Mouse (Mus musculus) kidney, postnatal 0 days (tissue): ENCODE measurements around the gene Ssh3. TPM values are rescaled to one million over a fixed set of nuclear protein-coding genes. Genes with fewer than 3 reads are reported as not detected.

Experiments used
- ATAC-seq: fragments of 200-750 bp; cut with Nextera tagmentation; replicated peaks from 2 replicates; pipeline ENCODE4 v1.8.0; 2017; ENCODE audit warnings: low read depth, moderate number of reproducible peaks, moderate TSS enrichment, moderate library complexity; ENCODE audit not compliant: low FRiP score
- DNase-seq: peaks from one replicate; pipeline ENCODE4 v3.0.0-alpha.2; 2016; ENCODE audit warnings: low spot score
- H3K27ac ChIP-seq: fragments of 300-500 bp; sonication (generic); 2 replicates; pipeline ENCODE4 v1.5.1; 2014; ENCODE audit warnings: mild to moderate bottlenecking
- H3K27me3 ChIP-seq: fragments of 300-500 bp; sonication (generic); 2 replicates; pipeline ENCODE4 v1.6.1; 2014; ENCODE audit warnings: low read length, mixed read lengths; ENCODE audit not compliant: insufficient read depth
- H3K36me3 ChIP-seq: fragments of 300-500 bp; sonication (generic); 2 replicates; pipeline ENCODE4 v1.6.1; 2014; ENCODE audit warnings: low read length, mixed read lengths; ENCODE audit not compliant: insufficient read depth
- H3K4me1 ChIP-seq: fragments of 300-500 bp; sonication (generic); replicated peaks from 2 replicates; pipeline ENCODE4 v1.6.1; 2014; ENCODE audit warnings: antibody characterized with exemption, low read length, mixed read lengths; ENCODE audit not compliant: insufficient read depth
- H3K4me2 ChIP-seq: fragments of 300-500 bp; sonication (generic); 2 replicates; pipeline ENCODE4 v1.6.1; 2014; ENCODE audit warnings: mild to moderate bottlenecking, low read length, moderate library complexity, mixed read lengths
- H3K4me3 ChIP-seq: fragments of 300-500 bp; sonication (generic); replicated peaks from 2 replicates; pipeline ENCODE4 v1.5.1; 2014; ENCODE audit warnings: low read depth, low read length
- H3K9ac ChIP-seq: fragments of 300-500 bp; sonication (generic); 2 replicates; pipeline ENCODE4 v1.6.1; 2014; ENCODE audit warnings: low read depth, low read length
- H3K9me3 ChIP-seq: fragments of 300-500 bp; sonication (generic); replicated peaks from 2 replicates; pipeline ENCODE4 v1.6.1; 2016; ENCODE audit warnings: low read length, inconsistent platforms, mixed read lengths
- CTCF ChIP-seq: IDR thresholded peaks from 2 replicates; pipeline ENCODE4 v1.5.1; 2016; ENCODE audit warnings: antibody characterized with exemption, low read depth, mild to moderate bottlenecking, moderate library complexity
- WGBS: fragments of 180-500 bp; shearing (Covaris S2); extraction: QIAGEN DNeasy Blood & Tissue Kit; methylation state at CpG from one replicate; pipeline ENCODE4 v1.1.7; 2014; 5-methylcytosine and 5-hydroxymethylcytosine counted together
- microRNA-seq: library from miRNA; unstranded; fragments of <30 nt; microRNA quantifications from one replicate; pipeline ENCODE4, GENCODE M21; 2016
- polyA plus RNA-seq: library from polyadenylated mRNA; unstranded; fragments of >200 nt; fragmentation: Nextera tagmentation; extraction: Ambion mirVana; gene quantifications from 2 replicates; pipeline ENCODE4 v1.2.1, GENCODE M21; 2015

Ssh3 gene
- polyA plus RNA-seq, 1 experiment from 2014 or later, result 15.6 TPM

GRCm38 (mm10) chr19:4214071-4214770, 54.8 kb downstream of the Ssh3 start, which contains the start of the genes Clcf1 and AC109138.7:
Clcf1 (plus strand) TSS chr19:4214238.
AC109138.7 (plus strand) TSS chr19:4214357.
- ATAC-seq, result peak; percentile 58
- Histone ChIP-seq H3K36me3 (no peaks in the 10 kb centered on the region), H3K4me2 (peak within 1 kb of the TSS; percentile 95), H3K4me1 (peaks cover 31% of the 10 kb centered on the region), H3K9ac (peak within 1 kb of the TSS; percentile 98), H3K9me3 (no peaks in the 10 kb centered on the region), H3K27ac (peak within 1 kb of the TSS; percentile 97), H3K4me3 (peak within 1 kb of the TSS; percentile 91), H3K27me3 (no peaks in the 10 kb centered on the region)
- WGBS, result under 1% methylated on average over 48 of the region's 49 CpGs
- TF ChIP-seq CTCF, result no peak
- peak; percentile 58 for DNase-seq

DNA sequence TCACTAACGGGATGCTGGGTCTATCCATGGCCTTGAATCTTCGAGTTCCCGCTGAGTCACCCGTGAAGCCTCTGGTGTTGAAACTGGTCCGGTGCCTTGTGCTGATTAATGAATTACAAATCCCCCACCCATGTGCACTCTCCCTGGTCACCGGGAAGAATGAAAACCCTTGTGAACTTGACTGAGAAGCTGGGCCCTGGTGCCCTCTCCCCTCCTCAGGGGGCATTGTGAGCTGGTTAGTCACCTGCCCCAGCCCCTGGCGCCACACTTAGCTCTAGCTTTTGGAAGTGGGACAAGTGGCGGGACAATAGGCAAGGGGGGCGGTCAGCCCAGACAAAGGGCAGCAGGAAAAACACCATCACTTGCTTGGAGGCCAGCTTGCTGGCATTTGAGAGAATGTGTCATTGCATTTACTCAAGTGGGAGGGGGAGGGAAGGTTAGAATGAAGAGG, 55.4 kb downstream of the Ssh3 start:
- peak overlapping the region; percentile 95 for H3K4me2 ChIP-seq
- DNase-seq, result peak; percentile 75
- H3K4me1 ChIP-seq, result peaks cover 31% of the 10 kb centered on the region
- peak overlapping the region; percentile 98 for H3K9ac ChIP-seq
- 12% methylated on average over 9 of the region's 9 CpGs for WGBS
- ATAC-seq, result peak; percentile 57
- no peak for TF ChIP-seq CTCF
- H3K27ac ChIP-seq, result peak overlapping the region; percentile 97
- no peaks in the 10 kb centered on the region for H3K27me3 ChIP-seq
- peak overlapping the region; percentile 91 for H3K4me3 ChIP-seq
- no peaks in the 10 kb centered on the region for H3K9me3 ChIP-seq
- H3K36me3 ChIP-seq, result no peaks in the 10 kb centered on the region

- TF ChIP-seq CTCF, result no peak; the same call in 1 of the 2 replicates
- H3K9ac ChIP-seq, result no peak overlapping the region
- peaks cover 26% of the 10 kb centered on the region for H3K4me1 ChIP-seq
- no peak overlapping the region for H3K4me3 ChIP-seq
- no peak for DNase-seq
- 50% methylated on average over 4 of the region's 4 CpGs for WGBS
- peak overlapping the region; percentile 13; the same call in 1 of the 2 replicates for H3K4me2 ChIP-seq
- no peaks in the 10 kb centered on the region for H3K9me3 ChIP-seq
- H3K27ac ChIP-seq, result peak overlapping the region; percentile 28; the same call in 1 of the 2 replicates
- H3K36me3 ChIP-seq, result no peaks in the 10 kb centered on the region
- no peaks in the 10 kb centered on the region for H3K27me3 ChIP-seq
- ATAC-seq, result no peak
Observed at GRCm38 (mm10) chr19:4211891-4212588, 56.9 kb downstream of the Ssh3 start.

Small RNA genes within 50 kb of the gene (microRNA-seq; reads per million reads assigned to microRNA genes)
- gene Gm26115 (not detected), gene Mir6985 (0.60 reads per million)

Other genes starting within 250 kb of the Ssh3 start
- gene Gstp1, start 231.2 kb downstream of the Ssh3 start, polyA plus RNA-seq, result 441 and 464 TPM in 2 replicates
- gene Gstp2, start 223.2 kb downstream of the Ssh3 start, polyA plus RNA-seq, result 3.1 and 4.4 TPM in 2 replicates
- not detected in 2 replicates for gene Gstp3, start 209.6 kb downstream of the Ssh3 start, polyA plus RNA-seq
- 2.2 and 2.4 TPM in 2 replicates for gene Cabp2, start 187.6 kb downstream of the Ssh3 start, polyA plus RNA-seq
- gene Cdk2ap2, start 172.0 kb downstream of the Ssh3 start, polyA plus RNA-seq, result 107 TPM in 2 replicates
- gene Pitpnm1, start 169.2 kb downstream of the Ssh3 start, polyA plus RNA-seq, result 12.2 and 13.9 TPM in 2 replicates
- gene Aip, start 143.3 kb downstream of the Ssh3 start, polyA plus RNA-seq, result 83.2 and 84.2 TPM in 2 replicates
- gene Gpr152, start 129.4 kb downstream of the Ssh3 start, polyA plus RNA-seq, result 0.03 TPM in 1 of 2 replicates, not detected in the other
- gene Cabp4, start 125.1 kb downstream of the Ssh3 start, polyA plus RNA-seq, result 0.08 and 0.13 TPM in 2 replicates
- 161 and 164 TPM in 2 replicates for gene Coro1b, start 120.6 kb downstream of the Ssh3 start, polyA plus RNA-seq
- gene Ptprcap, start 115.6 kb downstream of the Ssh3 start, polyA plus RNA-seq, result 0.82 and 0.91 TPM in 2 replicates
- 42.4 and 49.0 TPM in 2 replicates for gene Rps6kb2, start 105.8 kb downstream of the Ssh3 start, polyA plus RNA-seq
- 2.7 and 3.3 TPM in 2 replicates for gene Carns1, start 93.7 kb downstream of the Ssh3 start, polyA plus RNA-seq
- gene Tbc1d10c, start 77.9 kb downstream of the Ssh3 start, polyA plus RNA-seq, result 3.5 and 3.9 TPM in 2 replicates
- gene Ppp1ca, start 77.1 kb downstream of the Ssh3 start, polyA plus RNA-seq, result 804 and 864 TPM in 2 replicates
- 22.8 and 25.7 TPM in 2 replicates for gene Rad9a, start 67.5 kb downstream of the Ssh3 start, polyA plus RNA-seq
- gene Clcf1, start 54.9 kb downstream of the Ssh3 start, polyA plus RNA-seq, result 6.5 and 6.7 TPM in 2 replicates
- gene AC109138.7, start 54.8 kb downstream of the Ssh3 start, polyA plus RNA-seq, result not detected in 2 replicates
- gene Pold4, start 37.3 kb downstream of the Ssh3 start, polyA plus RNA-seq, result 40.9 and 43.6 TPM in 2 replicates
- 3.9 and 5.4 TPM in 2 replicates for gene Ankrd13d, start 14.0 kb upstream of the Ssh3 start, polyA plus RNA-seq
- 12.8 and 14.4 TPM in 2 replicates for gene Grk2, start 37.0 kb upstream of the Ssh3 start, polyA plus RNA-seq
- 30.0 and 32.8 TPM in 2 replicates for gene Kdm2a, start 129.1 kb upstream of the Ssh3 start, polyA plus RNA-seq
- gene Rhod, start 170.3 kb upstream of the Ssh3 start, polyA plus RNA-seq, result 49.3 and 49.7 TPM in 2 replicates
- gene Syt12, start 208.3 kb upstream of the Ssh3 start, polyA plus RNA-seq, result 1.5 and 1.8 TPM in 2 replicates
- 0.57 and 0.61 TPM in 2 replicates for gene 2010003K11Rik, start 229.4 kb upstream of the Ssh3 start, polyA plus RNA-seq
- gene Pcx, start 241.3 kb upstream of the Ssh3 start, polyA plus RNA-seq, result 57.6 and 66.9 TPM in 2 replicates